Mouse (Mus musculus): ENCODE results near the gene Trank1. TPM values are rescaled to one million over a fixed set of nuclear protein-coding genes. Genes with fewer than 3 reads are reported as not detected.

The Trank1 gene
- polyA plus RNA-seq, 1 experiment from 2014 or later = 0.31 TPM

DNA sequence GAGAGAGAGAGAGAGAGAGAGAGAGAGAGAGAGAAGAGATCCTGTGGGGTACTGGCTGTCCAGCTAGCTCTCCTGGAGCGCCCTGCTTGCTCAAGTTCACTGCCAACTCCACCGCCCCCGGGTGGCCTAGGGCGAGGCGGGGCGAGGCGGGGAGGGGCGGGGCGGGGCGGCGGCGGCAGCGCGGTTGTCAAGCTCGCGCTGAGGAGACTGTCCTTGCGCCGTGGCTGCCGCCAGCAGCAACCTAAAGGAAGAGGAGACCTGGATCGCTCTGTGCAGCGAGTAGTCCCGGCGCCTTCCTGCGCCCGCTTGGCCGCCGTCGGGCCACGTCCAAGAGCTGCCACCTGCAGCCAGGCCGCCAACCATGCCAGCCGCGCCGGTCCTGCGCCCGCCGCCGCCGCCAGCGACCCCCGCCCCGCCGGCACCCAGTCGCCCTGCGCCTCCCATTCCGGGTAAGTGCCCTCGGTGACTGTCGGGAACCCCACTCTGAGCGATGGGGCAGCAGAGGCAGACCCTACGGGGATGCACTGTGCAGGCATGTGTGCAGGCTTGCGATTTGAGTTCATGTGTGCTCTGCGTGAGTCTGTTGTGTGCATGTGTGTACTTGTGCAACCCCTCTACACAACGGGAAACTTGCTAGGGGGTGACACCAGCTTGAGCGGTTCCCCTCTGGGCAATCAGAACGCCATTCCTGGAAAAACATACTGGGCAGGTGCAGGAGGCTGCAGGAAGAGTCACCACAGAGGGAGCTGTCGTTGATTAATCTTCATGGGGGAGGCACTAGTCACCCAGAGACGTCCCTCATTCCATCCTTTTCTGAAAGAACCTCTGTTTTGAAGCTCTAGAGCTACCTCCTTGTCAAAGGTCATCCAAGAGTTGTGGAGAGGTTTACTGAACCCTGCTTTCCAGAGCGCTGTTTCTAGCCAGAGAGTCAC lies 127.6 kb downstream of the Trank1 start, which contains the start of gene Dclk3:
Dclk3 (plus strand) TSS at position 178 of the 932 bp plus-strand sequence.
- 6% methylated on average over 37 of the region's 57 CpGs for WGBS
- peaks cover 35% of the 10 kb centered on the region for H3K27me3 ChIP-seq
- no peak within 1 kb of the TSS for H3K27ac ChIP-seq
- peak within 1 kb of the TSS; percentile 50 for H3K4me3 ChIP-seq
- H3K9me3 ChIP-seq = no peaks in the 10 kb centered on the region
- peak within 1 kb of the TSS; percentile 41; the same call in 1 of the 2 replicates for H3K9ac ChIP-seq
- H3K36me3 ChIP-seq = no peaks in the 10 kb centered on the region
- ATAC-seq (ENCODE audit: insufficient number of reproducible peaks, insufficient read depth, low FRiP score, low TSS enrichment) = peak; percentile 53; the same call in 1 of the 2 replicates
- peak within 1 kb of the TSS; percentile 83 for H3K4me2 ChIP-seq (replicated peaks)
- no peaks in the 10 kb centered on the region for H3K4me1 ChIP-seq

DNA sequence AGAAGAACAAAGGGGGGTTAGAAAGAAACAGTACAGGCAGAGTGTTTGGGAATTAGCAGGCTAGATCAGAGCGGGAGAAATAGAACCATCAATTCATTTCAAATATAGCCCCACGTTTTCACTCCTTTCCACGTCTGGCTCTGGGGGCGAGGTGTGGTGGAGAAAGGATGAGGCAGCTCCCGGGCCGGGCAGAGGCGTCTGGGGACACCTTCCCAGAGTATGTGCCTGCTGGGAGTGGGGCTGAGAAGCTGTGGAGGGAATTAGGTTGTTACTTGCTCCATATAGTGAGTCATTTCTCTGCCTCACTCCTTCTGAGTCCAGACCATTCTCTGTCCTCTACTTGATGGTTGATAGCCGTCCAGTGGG lies 128.3 kb downstream of the Trank1 start:
- no peaks in the 10 kb centered on the region for H3K36me3 ChIP-seq
- no peak for ATAC-seq (ENCODE audit: insufficient number of reproducible peaks, insufficient read depth, low FRiP score, low TSS enrichment)
- no peak overlapping the region for H3K27ac ChIP-seq
- H3K9me3 ChIP-seq = no peaks in the 10 kb centered on the region
- H3K4me1 ChIP-seq = no peaks in the 10 kb centered on the region
- H3K4me2 ChIP-seq (replicated peaks) = no peak overlapping the region; the same call in 1 of the 2 replicates
- peaks cover 35% of the 10 kb centered on the region for H3K27me3 ChIP-seq
- H3K9ac ChIP-seq = no peak overlapping the region
- WGBS = 56% methylated on average over 8 of the region's 8 CpGs
- H3K4me3 ChIP-seq = no peak overlapping the region

DNA sequence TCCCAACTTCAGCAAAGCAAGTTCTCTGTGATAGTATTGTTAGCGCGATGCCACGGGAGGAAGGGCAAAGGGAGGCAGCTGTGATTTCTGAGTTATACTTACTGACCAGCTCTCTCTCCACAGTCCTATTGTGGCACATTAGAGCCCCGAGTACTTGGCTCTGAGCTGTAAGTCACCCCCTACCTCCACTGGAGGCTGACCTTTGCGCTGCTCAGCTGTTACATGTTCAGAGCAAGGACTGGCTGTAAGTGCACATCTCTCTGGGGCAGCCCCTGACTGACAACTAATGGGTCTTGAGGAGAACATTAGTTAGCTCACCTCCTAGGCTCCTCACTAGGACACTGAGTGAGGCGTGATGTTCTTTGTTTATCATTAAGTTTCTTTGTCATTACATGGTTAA lies 128.9 kb downstream of the Trank1 start:
- Histone ChIP-seq H3K4me1 (no peaks in the 10 kb centered on the region), H3K27ac (no peak overlapping the region), H3K36me3 (no peaks in the 10 kb centered on the region), H3K9me3 (no peaks in the 10 kb centered on the region), H3K4me2 (replicated peaks) (no peak overlapping the region), H3K9ac (no peak overlapping the region), H3K27me3 (peaks cover 35% of the 10 kb centered on the region), H3K4me3 (no peak overlapping the region)
- no peak for ATAC-seq (ENCODE audit: insufficient number of reproducible peaks, insufficient read depth, low FRiP score, low TSS enrichment)
- WGBS = 80% methylated on average over 6 of the region's 6 CpGs

DNA sequence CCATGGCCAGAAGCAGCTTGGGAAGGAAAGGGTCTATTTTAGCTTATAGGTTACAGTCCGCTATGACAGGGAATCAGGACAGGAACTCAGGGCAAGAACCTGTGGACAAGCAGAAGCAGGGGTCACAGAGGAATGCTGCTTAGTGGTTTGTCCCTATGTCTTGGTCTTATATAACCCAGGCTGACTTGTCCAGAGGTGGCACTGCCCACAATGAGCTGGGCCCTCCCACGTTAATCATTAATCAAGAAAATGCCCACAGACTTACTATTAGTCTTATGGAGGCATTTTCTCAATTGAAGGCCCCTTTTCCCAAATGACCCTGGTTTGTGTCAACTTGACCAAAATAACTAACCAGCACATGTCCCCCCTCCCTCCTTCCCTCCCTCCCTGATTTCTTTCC lies 129.6 kb downstream of the Trank1 start:
- Histone ChIP-seq H3K4me2 (replicated peaks) (no peak overlapping the region), H3K27ac (no peak overlapping the region), H3K4me3 (no peak overlapping the region), H3K4me1 (no peaks in the 10 kb centered on the region), H3K9ac (no peak overlapping the region), H3K9me3 (no peaks in the 10 kb centered on the region), H3K36me3 (no peaks in the 10 kb centered on the region), H3K27me3 (peaks cover 35% of the 10 kb centered on the region)
- ATAC-seq (ENCODE audit: insufficient number of reproducible peaks, insufficient read depth, low FRiP score, low TSS enrichment) = no peak
- 88% methylated on average over 2 of the region's 2 CpGs for WGBS

Other genes with a start within 250 kb of the Trank1 start
- 42.2 and 43.5 TPM in 2 replicates for gene Lrrfip2, start 194.1 kb upstream of the Trank1 start, polyA plus RNA-seq (2016; fragmentation: Nextera tagmentation; extraction: Ambion mirVana)
- 42.4 and 45.2 TPM in 2 replicates for gene Mlh1, start 39.9 kb upstream of the Trank1 start, polyA plus RNA-seq (2016; fragmentation: Nextera tagmentation; extraction: Ambion mirVana)
- gene Epm2aip1, start 39.8 kb upstream of the Trank1 start, polyA plus RNA-seq (2016; fragmentation: Nextera tagmentation; extraction: Ambion mirVana) = 41.1 and 43.0 TPM in 2 replicates
- gene Dclk3, start 127.3 kb downstream of the Trank1 start, polyA plus RNA-seq (2016; fragmentation: Nextera tagmentation; extraction: Ambion mirVana) = 2.9 and 3.5 TPM in 2 replicates